Mouse (Mus musculus) intestine, embryonic 14.5 days (tissue): ENCODE measurements around the gene Erg. TPM values are rescaled to one million over a fixed set of nuclear protein-coding genes. Genes with fewer than 3 reads are reported as not detected.

Source experiments
- ATAC-seq: fragments of 200-750 bp; cut with Nextera tagmentation; replicated peaks from 2 replicates; pipeline ENCODE4 v1.8.0; 2017; ENCODE audit warnings: low read depth, moderate number of reproducible peaks, moderate TSS enrichment, moderate library complexity; ENCODE audit not compliant: low FRiP score, low TSS enrichment
- DNase-seq: peaks from one replicate; pipeline ENCODE4 v3.0.0-alpha.2; 2018; ENCODE audit warnings: low spot score
- H3K27ac ChIP-seq: fragments of 300-500 bp; sonication (generic); 2 replicates; pipeline ENCODE4 v1.5.1; 2014; ENCODE audit warnings: low read depth, mild to moderate bottlenecking, control low read depth
- H3K27me3 ChIP-seq: fragments of 300-500 bp; sonication (generic); replicated peaks from 2 replicates; pipeline ENCODE4 v1.6.1; 2014; ENCODE audit warnings: low read length, control low read depth; ENCODE audit not compliant: control insufficient read depth, insufficient read depth
- H3K36me3 ChIP-seq: fragments of 300-500 bp; sonication (generic); 2 replicates; pipeline ENCODE4 v1.6.1; 2014; ENCODE audit warnings: low read length, control low read depth; ENCODE audit not compliant: control insufficient read depth, insufficient read depth
- H3K4me1 ChIP-seq: fragments of 300-500 bp; sonication (generic); replicated peaks from 2 replicates; pipeline ENCODE4 v1.6.1; 2014; ENCODE audit warnings: low read length, control low read depth, mixed read lengths; ENCODE audit not compliant: control insufficient read depth, insufficient read depth
- H3K4me2 ChIP-seq: fragments of 300-500 bp; sonication (generic); 2 replicates; pipeline ENCODE4 v1.6.1; 2014; ENCODE audit warnings: low read length
- H3K4me3 ChIP-seq: fragments of 300-500 bp; sonication (generic); 2 replicates; pipeline ENCODE4 v1.5.1; 2014; ENCODE audit warnings: low read depth, low read length, control low read depth, mixed read lengths
- H3K9ac ChIP-seq: fragments of 300-500 bp; sonication (generic); 2 replicates; pipeline ENCODE4 v1.6.1; 2014; ENCODE audit warnings: mild to moderate bottlenecking, low read length
- H3K9me3 ChIP-seq: fragments of 300-500 bp; sonication (generic); 2 replicates; pipeline ENCODE4 v1.6.1; 2016; ENCODE audit warnings: low read length, control low read depth; ENCODE audit not compliant: control insufficient read depth
- WGBS: fragments of 180-500 bp; shearing (Covaris S2); extraction: QIAGEN DNeasy Blood & Tissue Kit; methylation state at CpG from one replicate; pipeline ENCODE4 v1.1.7; 2014; 5-methylcytosine and 5-hydroxymethylcytosine counted together
- polyA plus RNA-seq: library from polyadenylated mRNA; unstranded; fragments of >200 nt; fragmentation: Nextera tagmentation; extraction: Ambion mirVana; gene quantifications from 2 replicates; pipeline ENCODE4 v1.2.1, GENCODE M21; 2014

The Erg gene
- polyA plus RNA-seq, 1 experiment from 2014 or later, result 2.8 TPM

DNA sequence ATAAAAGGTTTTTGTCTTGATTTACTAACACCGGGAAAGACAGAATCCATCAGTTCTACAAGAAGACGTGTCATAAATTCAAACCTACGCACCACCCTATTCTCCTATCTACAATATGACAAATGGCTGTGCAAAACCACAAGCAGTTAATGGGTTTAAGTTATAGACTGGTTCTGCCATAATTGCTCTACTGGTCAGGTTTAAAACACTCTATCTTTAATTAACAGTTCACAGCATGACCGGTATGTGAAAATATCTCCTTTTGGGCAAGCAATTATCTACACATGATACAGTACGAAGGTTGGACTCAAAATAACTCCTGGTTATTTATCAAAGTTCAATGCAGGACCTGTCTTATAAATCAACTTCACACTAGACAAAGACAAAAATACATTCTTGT, 107.8 kb downstream of the Erg start:
- no peaks in the 10 kb centered on the region for H3K9me3 ChIP-seq
- no peaks in the 10 kb centered on the region for H3K36me3 ChIP-seq
- no peak overlapping the region for H3K4me2 ChIP-seq
- no peak overlapping the region for H3K27ac ChIP-seq
- H3K27me3 ChIP-seq, result no peaks in the 10 kb centered on the region
- ATAC-seq, result no peak
- H3K9ac ChIP-seq, result no peak overlapping the region
- WGBS, result 87% methylated on average over 5 of the region's 5 CpGs
- no peak for DNase-seq
- no peaks in the 10 kb centered on the region for H3K4me1 ChIP-seq
- H3K4me3 ChIP-seq, result no peak overlapping the region

DNA sequence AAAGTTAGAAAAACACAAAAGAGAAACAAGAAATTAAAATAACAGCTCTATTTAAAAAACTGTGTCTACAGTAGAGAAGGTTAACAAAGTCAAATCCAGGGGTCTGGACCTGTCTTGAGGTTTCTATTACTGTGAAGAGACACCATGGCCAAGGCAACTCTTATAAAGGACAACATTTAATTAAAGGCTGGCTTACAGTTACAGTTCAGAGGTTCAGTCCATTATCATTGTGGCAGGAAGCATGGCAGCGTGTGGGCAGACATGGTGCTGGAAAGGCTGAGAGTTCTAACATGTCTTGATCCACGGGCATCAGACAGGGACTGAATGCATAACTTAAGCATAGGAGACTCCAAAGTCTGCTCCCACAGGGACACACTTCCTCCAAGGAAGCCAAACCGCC, 111.4 kb downstream of the Erg start:
- no peak overlapping the region for H3K9ac ChIP-seq
- no peaks in the 10 kb centered on the region for H3K4me1 ChIP-seq
- no peak for ATAC-seq
- no peak overlapping the region for H3K27ac ChIP-seq
- H3K4me2 ChIP-seq, result no peak overlapping the region
- H3K36me3 ChIP-seq, result no peaks in the 10 kb centered on the region
- H3K9me3 ChIP-seq, result no peaks in the 10 kb centered on the region
- H3K4me3 ChIP-seq, result no peak overlapping the region
- no peaks in the 10 kb centered on the region for H3K27me3 ChIP-seq
- WGBS, result 84% methylated on average over 3 of the region's 3 CpGs
- no peak for DNase-seq

DNA sequence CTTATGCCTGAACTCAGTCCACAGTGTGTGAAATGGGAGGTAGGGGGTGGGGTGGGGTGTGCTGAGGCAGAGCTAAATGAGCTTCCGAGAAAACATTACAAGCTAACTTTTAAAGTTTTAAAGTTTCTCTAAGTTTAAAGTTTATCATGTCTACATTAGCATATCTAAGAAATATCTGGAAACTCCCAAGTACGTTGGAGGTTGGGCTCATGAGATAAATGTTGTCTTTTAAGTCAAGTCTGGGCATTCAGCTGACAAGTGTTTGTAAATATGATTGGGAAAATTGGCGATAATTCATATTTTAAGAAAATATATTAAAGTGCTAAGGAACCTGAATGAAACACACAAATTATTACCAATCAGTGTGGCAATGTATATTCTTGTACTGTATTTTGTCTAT, 112.4 kb downstream of the Erg start:
- no peaks in the 10 kb centered on the region for H3K9me3 ChIP-seq
- H3K27ac ChIP-seq, result no peak overlapping the region
- WGBS, result 79% methylated on average over 3 of the region's 3 CpGs
- no peak for DNase-seq
- ATAC-seq, result no peak
- no peak overlapping the region for H3K9ac ChIP-seq
- H3K27me3 ChIP-seq, result no peaks in the 10 kb centered on the region
- no peaks in the 10 kb centered on the region for H3K36me3 ChIP-seq
- H3K4me1 ChIP-seq, result no peaks in the 10 kb centered on the region
- H3K4me2 ChIP-seq, result no peak overlapping the region
- no peak overlapping the region for H3K4me3 ChIP-seq

DNA sequence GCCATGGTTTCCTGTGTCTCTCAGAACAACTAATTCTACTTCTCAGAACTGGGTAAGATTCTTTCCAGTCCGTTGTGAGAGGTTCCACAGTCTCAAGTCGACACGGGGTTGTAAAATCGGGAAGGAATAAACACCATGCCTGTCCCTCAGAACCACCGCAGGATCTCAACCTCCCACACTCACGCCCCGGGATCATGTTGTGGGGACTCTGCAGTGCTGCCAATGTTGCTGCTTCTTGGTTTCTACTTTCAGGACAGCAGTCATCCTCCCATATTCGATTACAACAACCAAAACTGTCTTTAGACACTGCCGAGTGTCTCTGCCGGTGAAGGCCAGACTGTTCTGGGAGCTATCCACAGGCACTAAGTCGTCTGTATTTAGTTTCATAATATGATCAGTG, 113.6 kb downstream of the Erg start:
- no peaks in the 10 kb centered on the region for H3K36me3 ChIP-seq
- no peak overlapping the region for H3K27ac ChIP-seq
- H3K9ac ChIP-seq, result no peak overlapping the region
- H3K4me3 ChIP-seq, result no peak overlapping the region
- no peaks in the 10 kb centered on the region for H3K27me3 ChIP-seq
- no peak for ATAC-seq
- H3K4me2 ChIP-seq, result no peak overlapping the region
- whole genome bisulfite sequencing, result 69% methylated on average over 11 of the region's 11 CpGs
- no peak for DNase-seq
- no peaks in the 10 kb centered on the region for H3K9me3 ChIP-seq
- no peaks in the 10 kb centered on the region for H3K4me1 ChIP-seq

DNA sequence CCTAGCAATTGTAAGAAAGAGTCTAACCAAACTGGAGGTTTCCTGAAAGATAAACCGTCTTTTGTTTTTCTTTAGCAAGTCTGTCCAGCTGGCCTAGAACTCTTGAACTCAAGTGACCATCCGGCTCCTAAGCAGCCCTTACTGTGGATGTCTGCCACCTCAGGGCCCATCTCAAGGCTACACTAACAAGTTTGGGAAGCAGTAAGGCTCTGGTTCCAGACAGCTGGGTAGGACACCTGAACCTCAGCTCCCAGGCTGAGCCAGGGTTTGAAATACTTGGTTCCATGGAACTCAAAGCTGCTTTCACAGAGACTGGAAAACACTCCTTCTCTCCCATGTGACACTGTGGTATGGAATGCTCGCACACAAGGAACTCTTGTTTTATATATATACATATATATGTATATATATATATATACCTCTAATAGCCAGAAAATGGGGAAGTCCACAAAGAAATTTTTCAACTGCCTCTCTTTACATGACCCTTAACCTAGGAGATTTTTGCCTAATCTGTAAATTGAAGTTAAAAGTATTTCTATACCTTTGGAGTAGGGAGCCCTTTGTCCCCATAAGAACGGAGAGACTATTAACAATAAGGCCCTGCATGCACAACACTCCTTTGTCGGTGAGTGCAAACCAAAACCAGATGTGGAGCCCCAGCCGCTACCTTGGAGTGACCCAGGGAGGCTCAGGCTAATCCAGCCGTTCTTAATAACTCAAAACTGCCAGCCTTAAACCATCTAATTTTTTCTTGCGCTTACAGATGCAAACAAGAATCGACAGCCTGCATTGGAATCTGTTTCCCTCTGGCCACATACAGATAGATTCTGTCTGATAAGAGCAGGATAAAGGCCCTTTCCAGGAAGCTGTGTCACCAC, 116.9 kb downstream of the Erg start:
- 59% methylated on average over 9 of the region's 9 CpGs for WGBS
- no peak overlapping the region for H3K27ac ChIP-seq
- ATAC-seq, result no peak
- no peaks in the 10 kb centered on the region for H3K4me1 ChIP-seq
- H3K9me3 ChIP-seq, result no peaks in the 10 kb centered on the region
- H3K4me3 ChIP-seq, result no peak overlapping the region
- H3K9ac ChIP-seq, result no peak overlapping the region
- H3K4me2 ChIP-seq, result no peak overlapping the region
- DNase-seq, result no peak
- no peaks in the 10 kb centered on the region for H3K36me3 ChIP-seq
- H3K27me3 ChIP-seq, result no peaks in the 10 kb centered on the region

DNA sequence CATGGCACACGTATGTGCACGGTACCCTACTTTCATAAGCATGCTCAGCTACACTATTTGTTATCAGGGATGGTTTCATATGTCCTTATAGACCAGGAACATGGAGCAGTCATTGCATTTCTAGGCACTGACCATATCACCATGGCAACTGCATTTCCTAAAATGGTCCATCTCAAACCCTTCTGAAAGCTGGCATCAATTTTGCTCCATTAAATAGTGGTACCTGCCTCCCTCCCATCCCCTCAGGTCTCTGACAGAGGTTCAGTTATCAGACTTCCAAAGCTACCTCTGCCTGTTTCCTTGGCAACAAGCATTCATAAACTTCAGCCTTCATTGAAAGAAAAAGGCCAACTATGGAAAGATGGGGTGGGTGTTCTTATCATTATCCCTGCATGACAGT, 118.5 kb downstream of the Erg start:
- H3K9me3 ChIP-seq, result no peaks in the 10 kb centered on the region
- no peak overlapping the region for H3K4me2 ChIP-seq
- ATAC-seq (no peak), DNase-seq (no peak)
- no peaks in the 10 kb centered on the region for H3K27me3 ChIP-seq
- H3K36me3 ChIP-seq, result no peaks in the 10 kb centered on the region
- WGBS, result 90% methylated on average over 2 of the region's 2 CpGs
- H3K27ac ChIP-seq, result no peak overlapping the region
- H3K9ac ChIP-seq, result no peak overlapping the region
- H3K4me3 ChIP-seq, result no peak overlapping the region
- H3K4me1 ChIP-seq, result no peaks in the 10 kb centered on the region

DNA sequence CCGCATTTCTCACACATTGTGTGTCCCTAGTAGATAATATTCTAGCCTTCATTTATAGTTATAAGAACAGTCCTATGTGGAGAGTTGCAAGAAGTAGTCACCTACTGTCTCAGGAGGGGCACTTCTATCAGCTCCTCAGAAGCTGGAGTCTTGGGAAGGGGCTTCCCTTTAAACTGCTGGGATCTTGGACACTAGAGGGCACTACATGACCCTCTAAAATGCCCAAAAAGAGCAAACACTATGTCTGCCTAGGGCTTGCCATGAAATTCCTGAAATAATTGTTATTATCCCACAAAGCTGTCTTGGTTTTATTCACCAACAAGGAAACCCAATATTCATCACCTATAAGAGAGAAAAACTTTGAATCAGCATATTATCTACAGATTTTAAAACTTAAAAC, 119.8 kb downstream of the Erg start:
- no peak overlapping the region for H3K4me2 ChIP-seq
- no peaks in the 10 kb centered on the region for H3K9me3 ChIP-seq
- no peak overlapping the region for H3K4me3 ChIP-seq
- H3K27me3 ChIP-seq, result no peaks in the 10 kb centered on the region
- no peak overlapping the region for H3K27ac ChIP-seq
- H3K4me1 ChIP-seq, result no peaks in the 10 kb centered on the region
- 81% methylated on average over 1 of the region's 1 CpGs for WGBS
- H3K36me3 ChIP-seq, result no peaks in the 10 kb centered on the region
- DNase-seq (no peak), ATAC-seq (no peak)
- H3K9ac ChIP-seq, result no peak overlapping the region

DNA sequence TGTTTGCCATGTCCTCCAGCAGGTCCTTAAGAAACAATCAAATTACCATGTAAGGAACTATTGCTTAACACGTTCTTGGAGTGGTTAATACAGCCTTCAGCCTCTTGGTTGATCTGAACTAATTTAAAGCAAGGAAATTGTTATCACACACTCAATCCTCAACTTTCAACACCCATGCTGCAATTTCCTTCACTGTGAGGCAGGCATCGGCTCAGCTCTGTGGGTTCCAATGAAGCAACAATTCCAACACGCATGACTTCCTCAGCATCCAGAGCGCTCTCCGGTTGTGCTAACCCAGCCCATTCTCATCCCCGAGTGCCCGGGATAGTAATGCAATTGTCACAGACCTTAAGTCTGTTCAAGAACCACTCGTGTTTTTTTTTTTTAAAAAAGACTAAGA, 121.8 kb downstream of the Erg start:
- Histone ChIP-seq H3K27me3 (no peaks in the 10 kb centered on the region), H3K36me3 (no peaks in the 10 kb centered on the region), H3K4me1 (0 out of 2 replicates have a peak, but pooled peaks cover 3% of the 10 kb centered on the region), H3K9me3 (no peaks in the 10 kb centered on the region), H3K4me2 (no peak overlapping the region), H3K27ac (no peak overlapping the region), H3K9ac (no peak overlapping the region), H3K4me3 (no peak overlapping the region)
- WGBS, result 78% methylated on average over 8 of the region's 8 CpGs
- no peak for ATAC-seq
- no peak for DNase-seq

DNA sequence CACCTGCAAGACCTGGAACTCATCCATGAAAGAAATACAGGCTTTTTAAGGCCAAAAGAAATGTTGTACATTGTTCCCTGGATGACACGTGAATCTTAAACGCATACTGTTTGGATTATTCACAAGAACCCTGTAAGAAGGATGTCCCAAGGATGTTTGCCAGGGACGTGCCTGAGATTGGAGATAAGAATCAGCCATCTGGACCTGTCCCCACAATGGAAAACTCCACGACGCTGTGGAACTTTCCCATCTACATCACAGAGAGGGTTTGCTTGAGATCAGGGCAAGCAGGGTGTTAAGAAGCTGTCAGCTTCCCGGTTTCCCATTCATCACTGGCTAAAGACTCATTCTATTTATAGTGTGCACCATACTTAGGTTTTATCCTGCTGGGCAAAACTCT, 122.6 kb downstream of the Erg start:
- WGBS, result 26% methylated on average over 6 of the region's 6 CpGs
- Histone ChIP-seq H3K4me1 (0 out of 2 replicates have a peak, but pooled peaks cover 3% of the 10 kb centered on the region), H3K9me3 (no peaks in the 10 kb centered on the region), H3K4me2 (no peak overlapping the region), H3K9ac (no peak overlapping the region), H3K36me3 (no peaks in the 10 kb centered on the region), H3K27ac (no peak overlapping the region), H3K27me3 (no peaks in the 10 kb centered on the region), H3K4me3 (no peak overlapping the region)
- ATAC-seq (no peak), DNase-seq (no peak)
